ENCODE assay signal across 7 mouse cellular contexts in the genomic region with DNA sequence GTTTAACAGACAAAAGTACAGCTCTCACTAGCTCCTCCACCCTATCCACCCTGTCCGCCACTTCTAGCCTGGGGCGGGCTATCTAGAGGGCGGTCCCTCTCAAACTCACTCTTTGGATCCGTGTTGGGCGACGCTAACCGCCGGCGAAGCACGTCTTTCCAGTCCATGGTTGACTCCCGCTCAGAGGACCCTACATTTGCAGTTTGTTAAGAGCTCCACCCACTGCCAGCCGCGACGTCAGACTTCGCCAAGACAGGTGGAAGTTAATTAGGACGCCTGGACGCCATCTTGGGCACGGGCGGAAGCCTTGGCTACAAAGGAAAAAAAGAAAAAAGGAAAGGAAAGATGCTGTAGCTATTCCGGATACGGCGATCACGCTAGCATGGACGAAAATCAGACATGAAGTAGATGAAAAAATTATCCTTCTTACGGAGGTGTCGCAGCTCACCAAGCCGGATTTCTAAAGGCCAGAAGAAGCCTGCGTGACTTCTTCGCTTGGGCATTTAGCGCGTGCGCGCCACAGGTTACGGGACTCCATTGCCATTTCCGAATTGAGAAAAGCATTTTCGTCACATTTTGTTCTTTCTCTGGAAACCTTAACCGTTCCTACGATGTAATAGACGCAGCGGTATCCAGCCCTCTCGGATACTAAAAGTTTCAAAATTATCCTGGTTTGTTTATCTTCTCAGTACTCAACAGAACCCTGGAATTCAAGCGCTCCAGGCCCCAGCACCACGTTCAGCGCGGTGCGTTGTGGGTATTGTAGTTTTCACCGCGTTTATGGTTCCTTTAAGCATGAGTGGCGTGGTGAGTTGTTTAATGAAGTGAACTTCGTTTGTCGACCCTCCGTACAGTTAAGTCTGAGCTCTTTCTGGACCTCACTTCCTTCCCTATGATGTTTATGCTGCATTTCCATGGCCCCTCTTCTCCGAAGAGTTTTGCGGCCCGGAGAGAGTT. TPM values are rescaled to one million over a fixed set of nuclear protein-coding genes. Genes with fewer than 3 reads are reported as not detected.
DNase-seq lines count a peak whose midpoint lies in the region; ATAC-seq lines count a peak whose summit lies in the region.

A gene (minus strand): TSS at position 514 of the 957 bp plus-strand sequence.

- no peaks in the 10 kb centered on the region for H3K27me3 ChIP-seq in embryonic facial prominence, embryonic 11.5 days (ENCODE audit: control insufficient read depth, insufficient read depth, low read length)
- H3K27me3 ChIP-seq in limb, embryonic 10.5 days (ENCODE audit: low read depth, poor library complexity, severe bottlenecking): no peaks in the 10 kb centered on the region
- no peaks in the 10 kb centered on the region for H3K27me3 ChIP-seq in midbrain, embryonic 13.5 days

- H3K4me1 ChIP-seq in embryonic facial prominence, embryonic 11.5 days (ENCODE audit: control insufficient read depth, insufficient read depth, low read length): no peaks in the 10 kb centered on the region
- H3K4me1 ChIP-seq in limb, embryonic 10.5 days: peaks cover 21% of the 10 kb centered on the region
- peaks cover 35% of the 10 kb centered on the region for H3K4me1 ChIP-seq in midbrain, embryonic 13.5 days (replicated peaks)

- no peaks in the 10 kb centered on the region for H3K9me3 ChIP-seq in embryonic facial prominence, embryonic 11.5 days (replicated peaks; ENCODE audit: control insufficient read depth, low read length)
- H3K9me3 ChIP-seq in limb, embryonic 10.5 days (replicated peaks): no peaks in the 10 kb centered on the region
- no peaks in the 10 kb centered on the region for H3K9me3 ChIP-seq in midbrain, embryonic 13.5 days

- peak; percentile 91 for ATAC-seq in embryonic facial prominence, embryonic 11.5 days (replicated peaks; ENCODE audit: insufficient number of reproducible peaks, low FRiP score, low TSS enrichment, low read depth)
- ATAC-seq in granulocyte monocyte progenitor cell, adult 5-6 weeks (replicated peaks; ENCODE audit: poor library complexity, severe bottlenecking): peak; percentile 86
- peak; percentile 95 for ATAC-seq in midbrain, embryonic 13.5 days

- peak within 1 kb of the TSS; percentile 60 for H3K4me2 ChIP-seq in embryonic facial prominence, embryonic 11.5 days (ENCODE audit: low read depth, low read length)
- peak within 1 kb of the TSS; percentile 75 for H3K4me2 ChIP-seq in midbrain, embryonic 13.5 days (replicated peaks)

- under 1% methylated on average over 55 of the region's 55 CpGs for WGBS in embryonic facial prominence, embryonic 11.5 days
- WGBS in limb, embryonic 10.5 days: under 1% methylated on average over 55 of the region's 55 CpGs
- WGBS in midbrain, embryonic 13.5 days: under 1% methylated on average over 55 of the region's 55 CpGs

- H3K27ac ChIP-seq in embryonic facial prominence, embryonic 11.5 days (replicated peaks; ENCODE audit: low read depth, low read length): peak within 1 kb of the TSS; percentile 57
- H3K27ac ChIP-seq in limb, embryonic 10.5 days: peak within 1 kb of the TSS; percentile 95
- peak within 1 kb of the TSS; percentile 85 for H3K27ac ChIP-seq in midbrain, embryonic 13.5 days

- H3K36me3 ChIP-seq in embryonic facial prominence, embryonic 11.5 days (replicated peaks; ENCODE audit: control insufficient read depth, insufficient read depth, low read depth, low read length): no peaks in the 10 kb centered on the region
- H3K36me3 ChIP-seq in limb, embryonic 10.5 days: peaks cover 44% of the 10 kb centered on the region
- peaks cover 11% of the 10 kb centered on the region for H3K36me3 ChIP-seq in midbrain, embryonic 13.5 days

- H3K4me3 ChIP-seq in embryonic facial prominence, embryonic 11.5 days (ENCODE audit: low read depth, low read length): peak within 1 kb of the TSS; percentile 59
- peak within 1 kb of the TSS; percentile 67 for H3K4me3 ChIP-seq in limb, embryonic 10.5 days
- H3K4me3 ChIP-seq in midbrain, embryonic 13.5 days (replicated peaks): peak within 1 kb of the TSS; percentile 66

- DNase-seq in adrenal gland, postnatal 14 days: peak; percentile 93
- peak; percentile 95 for DNase-seq in embryonic facial prominence, embryonic 11.5 days (ENCODE audit: low spot score)
- peak; percentile 95 for DNase-seq in kidney, adult 11 months
- DNase-seq in limb, embryonic 10.5 days (ENCODE audit: low spot score): peak; percentile 89
- DNase-seq in spleen, adult 12 weeks (ENCODE audit: low spot score): peak; percentile 88

- H3K9ac ChIP-seq in embryonic facial prominence, embryonic 11.5 days (replicated peaks; ENCODE audit: low read length): peak within 1 kb of the TSS; percentile 80
- peak within 1 kb of the TSS; percentile 81 for H3K9ac ChIP-seq in midbrain, embryonic 13.5 days (replicated peaks)

RNA-seq across cellular contexts. Expression of the gene that starts here (rescaled TPM):
- 10.1 and 13.1 TPM in 2 replicates for total RNA-seq in adrenal gland, postnatal 14 days (2021)
- polyA plus RNA-seq in embryonic facial prominence, embryonic 11.5 days (2014; fragmentation: Nextera tagmentation; extraction: Ambion mirVana): 28.8 and 31.0 TPM in 2 replicates
- 25.8 and 31.2 TPM in 2 replicates for total RNA-seq in granulocyte monocyte progenitor cell, adult 5-6 weeks (2014; fragmentation: Nextera tagmentation)
- total RNA-seq in granulocyte monocyte progenitor cell, adult 5-6 weeks (2017): 28.6 and 30.4 TPM in 2 replicates
- polyA plus RNA-seq in limb, embryonic 10.5 days (2016; fragmentation: Nextera tagmentation; extraction: Ambion mirVana): 19.6 and 23.3 TPM in 2 replicates
- polyA plus RNA-seq in midbrain, embryonic 13.5 days (2015; fragmentation: Nextera tagmentation; extraction: Ambion mirVana): 26.9 and 29.6 TPM in 2 replicates

Comparison
In these comparisons a context has a peak if more than half of its experiments do, and no peak if none do; other contexts are left out.
1. Peak in every context shown above with its lines: DNase-seq, ATAC-seq, H3K4me3 ChIP-seq and H3K27ac ChIP-seq.